Mouse (Mus musculus) liver, embryonic 15.5 days (tissue): ENCODE measurements around the gene Ern1. TPM values are rescaled to one million over a fixed set of nuclear protein-coding genes. Genes with fewer than 3 reads are reported as not detected.

ENCODE experiments used
- ATAC-seq: fragments of 200-750 bp; cut with Nextera tagmentation; 2 replicates; pipeline ENCODE4 v1.8.0; 2017; ENCODE audit warnings: moderate number of reproducible peaks, mild to moderate bottlenecking, moderate library complexity; ENCODE audit not compliant: insufficient read depth
- H3K27ac ChIP-seq: fragments of 300-500 bp; sonication (generic); replicated peaks from 2 replicates; pipeline ENCODE4 v1.5.1; 2015; ENCODE audit warnings: mild to moderate bottlenecking, inconsistent platforms
- H3K27me3 ChIP-seq: fragments of 300-500 bp; sonication (generic); 2 replicates; pipeline ENCODE4 v1.6.1; 2015; ENCODE audit warnings: mild to moderate bottlenecking, inconsistent platforms
- H3K36me3 ChIP-seq: fragments of 300-500 bp; sonication (generic); replicated peaks from 2 replicates; pipeline ENCODE4 v1.6.1; 2015; ENCODE audit warnings: moderate library complexity, mild to moderate bottlenecking, inconsistent platforms
- H3K4me1 ChIP-seq: fragments of 300-500 bp; sonication (generic); replicated peaks from 2 replicates; pipeline ENCODE4 v1.6.1; 2015; ENCODE audit warnings: inconsistent platforms
- H3K4me2 ChIP-seq: fragments of 300-500 bp; sonication (generic); 2 replicates; pipeline ENCODE4 v1.6.1; 2015; ENCODE audit warnings: moderate library complexity, mild to moderate bottlenecking, inconsistent platforms
- H3K4me3 ChIP-seq: fragments of 300-500 bp; sonication (generic); replicated peaks from 2 replicates; pipeline ENCODE4 v1.5.1; 2015; ENCODE audit warnings: mild to moderate bottlenecking, inconsistent platforms
- H3K9ac ChIP-seq: fragments of 300-500 bp; sonication (generic); 2 replicates; pipeline ENCODE4 v1.6.1; 2015; ENCODE audit warnings: moderate library complexity, mild to moderate bottlenecking, inconsistent platforms
- H3K9me3 ChIP-seq: fragments of 300-500 bp; sonication (generic); replicated peaks from 2 replicates; pipeline ENCODE4 v1.6.1; 2016; ENCODE audit warnings: inconsistent platforms
- WGBS: fragments of 180-500 bp; shearing (Covaris S2); methylation state at CpG from one replicate; pipeline ENCODE4 v1.1.7; 2015; ENCODE audit warnings: mixed read lengths; ENCODE audit not compliant: insufficient replicate concordance; 5-methylcytosine and 5-hydroxymethylcytosine counted together
- polyA plus RNA-seq: library from polyadenylated mRNA; unstranded; fragments of >200 nt; fragmentation: Nextera tagmentation; extraction: Ambion mirVana; gene quantifications from 2 replicates; pipeline ENCODE4 v1.2.1, GENCODE M21; 2015

Ern1 gene
- polyA plus RNA-seq, 1 experiment from 2014 or later = 4.1 TPM

DNA sequence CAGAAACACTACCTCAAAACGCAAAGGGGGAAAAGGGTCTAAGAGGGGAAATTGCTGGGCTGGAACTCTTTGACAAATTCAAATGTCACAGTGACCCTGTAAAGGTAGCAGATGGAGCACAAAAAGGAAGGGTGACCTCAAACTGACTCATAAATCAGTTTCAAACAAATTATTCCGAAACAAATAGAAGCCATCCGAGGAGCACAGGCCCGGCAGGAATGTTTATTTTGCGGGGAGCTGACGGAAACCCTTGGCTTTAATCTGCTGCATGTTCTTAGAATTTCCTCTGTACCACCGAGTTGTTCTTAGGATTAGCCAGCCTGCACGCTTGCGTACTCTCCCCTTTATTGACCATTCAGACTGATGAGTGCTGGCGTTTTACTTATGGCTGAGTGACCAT is 2.4 kb upstream of the Ern1 start:
- H3K27ac ChIP-seq = no peak overlapping the region

DNA sequence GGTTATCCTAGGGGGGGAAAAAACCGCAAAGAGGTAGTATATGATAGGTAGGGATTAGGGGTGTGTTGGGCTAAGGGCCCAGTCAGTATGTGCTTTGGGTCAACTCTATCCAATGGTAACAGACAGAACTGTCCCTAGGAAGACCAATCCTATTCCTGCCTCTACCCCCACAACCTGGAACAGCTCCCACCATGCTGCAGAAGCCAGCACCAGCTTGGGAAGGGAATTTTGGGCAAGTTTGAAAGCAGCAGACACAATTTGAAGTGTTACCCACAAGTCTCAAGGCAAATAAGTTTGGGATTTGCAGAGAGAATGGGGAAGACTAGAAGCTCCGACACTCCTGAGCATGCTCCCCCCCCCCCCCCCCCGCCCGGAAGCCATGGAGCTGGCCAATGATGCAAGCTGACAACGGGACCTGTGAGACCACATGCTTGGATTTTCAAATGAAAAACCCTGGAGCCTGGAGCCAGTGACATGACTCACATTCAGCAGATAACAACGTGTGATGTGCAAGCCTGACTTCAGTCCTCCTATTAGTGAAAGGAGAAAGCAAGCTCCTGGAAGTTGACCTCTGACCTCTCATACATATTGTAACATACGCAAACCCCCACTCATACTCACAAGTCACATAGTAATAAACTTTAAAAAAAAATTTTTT is 1.5 kb upstream of the Ern1 start:
- 54% methylated on average over 7 of the region's 7 CpGs for WGBS
- H3K9me3 ChIP-seq = no peaks in the 10 kb centered on the region
- no peak overlapping the region for H3K9ac ChIP-seq
- H3K36me3 ChIP-seq = no peaks in the 10 kb centered on the region
- H3K4me2 ChIP-seq = no peak overlapping the region
- peaks cover 31% of the 10 kb centered on the region for H3K4me1 ChIP-seq
- H3K27me3 ChIP-seq = no peaks in the 10 kb centered on the region
- H3K4me3 ChIP-seq = no peak overlapping the region
- ATAC-seq = no peak
- H3K27ac ChIP-seq = no peak overlapping the region

More for the DNA sequence above, 2.4 kb upstream of the Ern1 start:
- Histone ChIP-seq H3K4me3 (no peak overlapping the region), H3K4me1 (peaks cover 31% of the 10 kb centered on the region), H3K9ac (no peak overlapping the region), H3K27me3 (no peaks in the 10 kb centered on the region), H3K4me2 (no peak overlapping the region), H3K9me3 (no peaks in the 10 kb centered on the region), H3K36me3 (no peaks in the 10 kb centered on the region)
- no peak for ATAC-seq
- 66% methylated on average over 10 of the region's 10 CpGs for WGBS

DNA sequence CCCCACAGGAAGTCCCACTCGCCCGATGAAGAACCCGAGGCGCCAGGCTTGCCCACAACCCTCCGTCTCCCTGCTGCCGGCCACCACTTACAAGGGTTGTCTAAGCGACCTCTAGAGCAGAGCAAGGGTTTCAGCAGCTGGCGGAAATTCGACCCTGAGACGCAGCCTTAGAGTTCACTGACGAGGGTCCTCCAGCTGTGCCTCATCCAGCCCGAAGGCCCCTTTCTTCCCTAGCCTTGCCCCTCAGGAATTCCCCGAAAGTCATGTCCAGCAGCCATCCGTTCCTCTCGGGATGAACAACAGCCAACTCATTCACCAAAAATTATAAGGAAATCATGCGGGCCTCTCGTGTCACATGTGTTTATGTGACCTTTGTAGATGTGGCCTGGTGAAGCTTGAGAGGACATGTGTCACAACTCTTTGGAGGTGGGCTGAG is 492 bp upstream of the Ern1 start:
- peak overlapping the region; percentile 55 for H3K27ac ChIP-seq
- H3K4me1 ChIP-seq = peaks cover 32% of the 10 kb centered on the region
- 12% methylated on average over 17 of the region's 17 CpGs for WGBS
- peak; percentile 36 for ATAC-seq
- H3K4me3 ChIP-seq = peak overlapping the region; percentile 99
- H3K27me3 ChIP-seq = no peaks in the 10 kb centered on the region
- no peaks in the 10 kb centered on the region for H3K36me3 ChIP-seq
- H3K4me2 ChIP-seq = peak overlapping the region; percentile 79
- H3K9me3 ChIP-seq = no peaks in the 10 kb centered on the region
- H3K9ac ChIP-seq = peak overlapping the region; percentile 31

DNA sequence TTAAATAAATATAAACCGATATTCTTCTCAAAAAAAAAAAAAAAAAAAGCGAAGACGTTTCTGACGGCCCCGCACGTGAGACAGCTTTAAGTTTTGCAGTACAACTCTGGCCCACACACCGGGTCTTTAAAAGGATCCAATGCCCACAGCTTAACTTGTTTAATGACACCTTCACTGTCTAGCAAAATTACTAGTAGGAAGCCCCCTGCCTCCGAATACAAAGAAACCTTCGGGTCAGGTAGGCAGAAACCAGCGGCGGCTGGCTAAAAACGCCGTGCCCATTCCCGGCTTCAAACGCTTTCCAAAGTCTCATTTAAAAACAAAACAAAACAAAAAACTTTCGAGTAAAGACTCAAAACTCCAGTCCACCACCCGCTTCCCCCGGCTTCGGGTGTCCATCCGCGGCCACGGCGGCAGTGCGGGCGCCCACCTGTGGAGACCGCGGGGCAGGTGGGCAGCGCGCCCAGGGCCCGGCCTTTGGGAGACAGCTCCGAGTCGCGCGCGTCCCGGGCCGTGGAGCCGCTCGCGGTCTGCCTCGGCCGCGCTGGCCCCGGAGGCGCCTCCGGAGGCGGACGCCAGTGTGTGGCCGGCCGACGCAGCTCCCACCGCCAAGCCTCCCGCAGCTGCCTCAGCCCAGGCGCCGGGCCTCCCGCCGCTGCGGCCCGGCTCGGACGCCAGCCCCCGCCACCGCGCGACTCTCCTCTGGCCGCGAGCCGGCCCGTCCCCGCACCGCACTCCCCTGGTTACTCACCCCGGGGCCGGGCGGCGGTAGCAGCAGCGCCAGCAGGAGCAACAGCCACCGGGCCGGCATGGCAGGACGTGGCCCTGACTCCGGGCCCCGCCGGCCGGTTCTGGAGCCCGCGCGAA is 553 bp downstream of the Ern1 start:
- H3K9ac ChIP-seq = peak overlapping the region; percentile 97
- H3K27me3 ChIP-seq = no peaks in the 10 kb centered on the region
- H3K36me3 ChIP-seq = no peaks in the 10 kb centered on the region
- H3K4me3 ChIP-seq = peak overlapping the region; percentile 99
- WGBS = under 1% methylated on average over 79 of the region's 86 CpGs
- H3K9me3 ChIP-seq = no peaks in the 10 kb centered on the region
- peak overlapping the region; percentile 79 for H3K4me2 ChIP-seq
- ATAC-seq = peak; percentile 72
- peaks cover 38% of the 10 kb centered on the region for H3K4me1 ChIP-seq
- H3K27ac ChIP-seq = peak overlapping the region; percentile 95

DNA sequence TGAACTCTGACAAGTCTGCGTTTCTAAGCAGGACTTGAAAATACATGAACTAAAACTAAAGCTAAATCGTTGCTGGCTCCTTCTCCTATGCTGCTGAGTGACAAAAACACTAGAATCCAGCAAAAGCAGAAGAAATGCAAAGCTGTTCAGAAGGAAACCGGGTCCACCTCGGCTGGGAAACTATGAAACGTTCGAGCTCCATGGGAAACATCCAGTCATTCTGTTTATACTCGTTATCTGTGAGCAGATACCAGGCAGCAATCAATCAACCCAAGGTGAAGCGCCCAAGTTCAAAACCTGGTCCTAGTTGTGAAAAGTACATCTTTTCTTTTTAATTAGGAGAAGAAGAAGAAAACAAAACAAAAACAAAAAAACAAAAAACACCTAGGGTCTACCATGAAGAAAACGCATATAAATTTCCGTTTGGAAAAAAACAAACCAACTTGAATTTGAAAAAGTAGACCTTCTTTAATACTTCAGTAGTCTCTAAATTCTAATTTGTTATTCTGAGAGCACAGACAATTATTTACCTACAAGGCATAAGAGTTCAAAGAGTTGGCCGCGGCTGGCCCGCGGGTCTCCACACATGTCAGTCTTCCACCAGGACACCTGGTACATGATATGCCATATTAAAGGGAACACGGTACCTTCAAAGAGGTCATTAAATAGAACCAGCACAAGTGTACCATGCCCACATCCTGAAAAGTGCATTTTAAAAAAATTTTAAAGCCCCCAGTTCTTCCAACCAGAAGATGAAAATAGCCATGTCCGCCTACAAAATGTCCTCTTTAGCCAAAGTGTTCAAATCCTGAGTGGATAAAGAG is 1.4 kb downstream of the Ern1 start:
- no peaks in the 10 kb centered on the region for H3K36me3 ChIP-seq
- WGBS = 10% methylated on average over 16 of the region's 16 CpGs
- no peaks in the 10 kb centered on the region for H3K9me3 ChIP-seq
- peak overlapping the region; percentile 95 for H3K27ac ChIP-seq
- H3K4me3 ChIP-seq = peak overlapping the region; percentile 99
- no peak for ATAC-seq
- peaks cover 43% of the 10 kb centered on the region for H3K4me1 ChIP-seq
- peak overlapping the region; percentile 79 for H3K4me2 ChIP-seq
- H3K9ac ChIP-seq = peak overlapping the region; percentile 97
- H3K27me3 ChIP-seq = no peaks in the 10 kb centered on the region

GRCm38 (mm10) chr11:106485611-106486010 is 2.0 kb downstream of the Ern1 start:
- H3K4me1 ChIP-seq = peaks cover 43% of the 10 kb centered on the region
- WGBS = 37% methylated on average over 4 of the region's 4 CpGs
- H3K27ac ChIP-seq = peak overlapping the region; percentile 81
- H3K4me3 ChIP-seq = peak overlapping the region; percentile 99
- no peaks in the 10 kb centered on the region for H3K9me3 ChIP-seq
- peak overlapping the region; percentile 97; the same call in 1 of the 2 replicates for H3K9ac ChIP-seq
- ATAC-seq = no peak
- H3K4me2 ChIP-seq = peak overlapping the region; percentile 79
- H3K36me3 ChIP-seq = no peaks in the 10 kb centered on the region
- no peaks in the 10 kb centered on the region for H3K27me3 ChIP-seq

- no peaks in the 10 kb centered on the region for H3K27me3 ChIP-seq
- 83% methylated on average over 4 of the region's 4 CpGs for WGBS
- no peak overlapping the region for H3K4me3 ChIP-seq
- ATAC-seq = no peak
- H3K9me3 ChIP-seq = no peaks in the 10 kb centered on the region
- H3K36me3 ChIP-seq = no peaks in the 10 kb centered on the region
- H3K4me1 ChIP-seq = peaks cover 48% of the 10 kb centered on the region
- H3K9ac ChIP-seq = no peak overlapping the region
- no peak overlapping the region for H3K27ac ChIP-seq
- no peak overlapping the region for H3K4me2 ChIP-seq
These were observed 2.8 kb downstream of the Ern1 start for GRCm38 (mm10) chr11:106484875-106485274.

GRCm38 (mm10) chr11:106482867-106483266 is 4.8 kb downstream of the Ern1 start:
- no peak overlapping the region for H3K4me3 ChIP-seq
- H3K36me3 ChIP-seq = no peaks in the 10 kb centered on the region
- no peak for ATAC-seq
- H3K4me2 ChIP-seq = no peak overlapping the region
- H3K27ac ChIP-seq = no peak overlapping the region
- no peaks in the 10 kb centered on the region for H3K9me3 ChIP-seq
- 55% methylated on average over 8 of the region's 8 CpGs for WGBS
- H3K9ac ChIP-seq = no peak overlapping the region
- H3K27me3 ChIP-seq = no peaks in the 10 kb centered on the region
- H3K4me1 ChIP-seq = peaks cover 48% of the 10 kb centered on the region

DNA sequence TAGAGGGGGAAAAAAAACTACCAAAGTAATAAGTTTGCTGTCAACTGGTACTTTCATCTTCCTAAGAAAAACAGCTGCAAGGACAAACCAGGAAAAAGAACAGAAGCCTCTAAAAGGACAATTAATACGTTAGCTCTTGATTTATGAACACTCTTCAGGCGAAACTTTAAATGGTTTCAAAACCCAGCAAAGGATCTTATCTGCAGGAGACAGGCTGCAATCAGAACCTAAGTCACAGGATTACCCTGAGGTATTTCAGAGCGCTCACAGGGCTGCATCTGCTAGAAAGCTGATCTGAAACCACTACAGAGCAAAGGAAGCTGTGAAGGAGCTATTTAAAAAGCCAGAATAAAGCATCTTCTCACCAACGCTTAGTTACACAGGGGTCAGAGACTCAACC is 6.0 kb downstream of the Ern1 start:
- ATAC-seq = no peak
- Histone ChIP-seq H3K27me3 (no peaks in the 10 kb centered on the region), H3K4me3 (no peak overlapping the region), H3K9ac (no peak overlapping the region), H3K27ac (no peak overlapping the region), H3K9me3 (no peaks in the 10 kb centered on the region), H3K4me2 (no peak overlapping the region), H3K4me1 (peaks cover 46% of the 10 kb centered on the region), H3K36me3 (no peaks in the 10 kb centered on the region)
- 10% methylated on average over 4 of the region's 4 CpGs for WGBS

DNA sequence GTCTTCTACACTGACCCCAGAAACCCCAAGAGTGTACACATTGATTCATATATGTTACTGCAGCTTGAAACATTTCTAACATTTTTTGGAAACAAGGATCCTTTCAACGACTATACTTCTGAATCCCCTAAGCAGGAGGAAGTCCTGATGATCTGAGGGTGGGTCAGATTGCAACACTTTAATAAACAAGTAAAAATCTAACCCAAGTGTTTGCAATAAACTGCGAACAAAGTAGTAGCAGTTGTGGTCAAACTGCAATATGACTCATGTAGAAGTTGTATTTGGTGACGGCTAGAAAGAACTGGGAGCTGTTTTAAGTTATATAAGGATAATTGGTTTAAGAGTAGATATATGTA is 7.1 kb downstream of the Ern1 start:
- no peak overlapping the region for H3K27ac ChIP-seq

More for the DNA sequence above, 7.1 kb downstream of the Ern1 start:
- 41% methylated on average over 3 of the region's 3 CpGs for WGBS
- Histone ChIP-seq H3K27me3 (no peaks in the 10 kb centered on the region), H3K4me3 (no peak overlapping the region), H3K4me1 (peaks cover 41% of the 10 kb centered on the region), H3K4me2 (no peak overlapping the region), H3K36me3 (no peaks in the 10 kb centered on the region), H3K9me3 (no peaks in the 10 kb centered on the region), H3K9ac (no peak overlapping the region)
- ATAC-seq = no peak
